Mouse (Mus musculus) forebrain, postnatal 0 days (tissue): Measurements from ENCODE around the gene Olfr1174-ps. TPM values are rescaled to one million over a fixed set of nuclear protein-coding genes. Genes with fewer than 3 reads are reported as not detected.

Experiments used
- ATAC-seq: fragments of 200-750 bp; cut with Nextera tagmentation; 2 replicates; pipeline ENCODE4 v1.8.0; 2017; ENCODE audit warnings: mild to moderate bottlenecking, moderate library complexity
- DNase-seq: peaks from one replicate; pipeline ENCODE4 v3.0.0-alpha.2; 2015
- H3K27ac ChIP-seq: fragments of 300-500 bp; sonication (generic); 2 replicates; pipeline ENCODE4 v1.5.1; 2014; ENCODE audit warnings: low read depth, mild to moderate bottlenecking, antibody characterized with exemption, low read length, moderate library complexity, mixed read lengths
- H3K27me3 ChIP-seq: fragments of 300-500 bp; sonication (generic); 2 replicates; pipeline ENCODE4 v1.6.1; 2014; ENCODE audit warnings: mild to moderate bottlenecking, low read length, mixed read lengths; ENCODE audit not compliant: insufficient read depth
- H3K36me3 ChIP-seq: fragments of 300-500 bp; sonication (generic); 2 replicates; pipeline ENCODE4 v1.6.1; 2014; ENCODE audit warnings: mild to moderate bottlenecking, moderate library complexity; ENCODE audit not compliant: insufficient read depth
- H3K4me1 ChIP-seq: fragments of 300-500 bp; sonication (generic); 2 replicates; pipeline ENCODE4 v1.6.1; 2014; ENCODE audit warnings: antibody characterized with exemption; ENCODE audit not compliant: insufficient read depth
- H3K4me2 ChIP-seq: fragments of 300-500 bp; sonication (generic); 2 replicates; pipeline ENCODE4 v1.6.1; 2014; ENCODE audit warnings: low read depth, mild to moderate bottlenecking, moderate library complexity
- H3K4me3 ChIP-seq: fragments of 300-500 bp; sonication (generic); 2 replicates; pipeline ENCODE4 v1.5.1; 2014; ENCODE audit warnings: low read depth, low read length, mixed read lengths
- H3K9ac ChIP-seq: fragments of 300-500 bp; sonication (generic); 2 replicates; pipeline ENCODE4 v1.6.1; 2014; ENCODE audit warnings: mild to moderate bottlenecking
- H3K9me3 ChIP-seq: fragments of 300-500 bp; sonication (generic); 2 replicates; pipeline ENCODE4 v1.6.1; 2016; ENCODE audit warnings: low read length
- CTCF ChIP-seq: sonication (generic); IDR thresholded peaks from 2 replicates; pipeline ENCODE4 v1.5.1; 2016; ENCODE audit warnings: antibody characterized with exemption, control low read depth, low read depth
- WGBS: fragments of 180-500 bp; shearing (Covaris S2); extraction: QIAGEN DNeasy Blood & Tissue Kit; methylation state at CpG from one replicate; pipeline ENCODE4 v1.1.7; 2014; 5-methylcytosine and 5-hydroxymethylcytosine counted together
- polyA plus RNA-seq: library from polyadenylated mRNA; unstranded; fragments of >200 nt; fragmentation: Nextera tagmentation; extraction: Ambion mirVana; gene quantifications from 2 replicates; pipeline ENCODE4 v1.2.1, GENCODE M21; 2015
- total RNA-seq: library from RNA; depleted of rRNA; stranded (reverse); fragments of >200 nt; gene quantifications from 2 replicates; pipeline ENCODE4 v1.2.3, GENCODE M21; 2014; rRNA removed

Gene Olfr1174-ps
- total RNA-seq = not detected in 2 replicates
- polyA plus RNA-seq = not detected in 2 replicates

DNA sequence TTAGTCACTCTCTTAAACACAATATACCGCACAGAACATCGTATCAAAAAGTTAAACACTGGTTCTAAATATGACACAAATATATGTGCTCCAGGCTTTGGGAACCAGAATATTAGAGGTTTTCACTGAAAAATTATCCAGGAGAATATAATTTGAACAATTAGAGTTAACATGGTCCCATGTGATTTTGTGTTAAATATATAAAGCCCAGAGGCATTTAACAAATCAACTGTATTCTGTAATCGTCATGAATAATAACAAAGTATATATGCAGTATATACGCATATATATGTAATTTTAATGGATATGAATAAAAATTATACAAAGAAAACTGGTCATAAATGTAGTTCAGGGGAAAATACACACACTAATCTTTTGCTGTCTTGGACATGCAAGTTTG lies at the start of gene Olfr1174-ps:
Gene Olfr1174-ps (minus strand): TSS at position 101 of the 400 bp plus-strand sequence.
- H3K4me2 ChIP-seq = no peak within 1 kb of the TSS
- H3K27me3 ChIP-seq = no peaks in the 10 kb centered on the region
- H3K36me3 ChIP-seq = no peaks in the 10 kb centered on the region
- H3K9ac ChIP-seq = no peak within 1 kb of the TSS
- 93% methylated on average over 4 of the region's 4 CpGs for WGBS
- DNase-seq (no peak), ATAC-seq (no peak)
- H3K9me3 ChIP-seq = no peaks in the 10 kb centered on the region
- no peak for TF ChIP-seq CTCF
- H3K4me3 ChIP-seq = no peak within 1 kb of the TSS
- H3K27ac ChIP-seq = no peak within 1 kb of the TSS
- no peaks in the 10 kb centered on the region for H3K4me1 ChIP-seq

DNA sequence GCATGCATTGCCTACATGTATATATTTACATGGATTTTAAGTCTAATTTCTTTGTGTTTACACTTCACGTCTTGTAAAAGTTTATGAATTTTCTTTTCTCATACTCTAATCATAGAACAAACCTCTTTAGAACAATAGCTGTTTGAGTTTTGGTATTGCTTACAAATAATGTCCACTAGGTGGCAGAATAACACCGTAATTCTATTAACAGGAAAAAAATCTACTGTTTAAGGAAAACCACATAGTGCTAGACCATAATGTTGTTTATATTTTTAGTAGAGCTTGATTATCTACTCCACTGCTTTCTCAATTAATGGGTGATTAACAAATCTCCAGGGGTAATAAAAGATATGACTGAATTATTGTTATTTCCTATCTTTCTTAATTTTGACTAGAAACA lies 41.4 kb upstream of the Olfr1174-ps start:
- Histone ChIP-seq H3K4me2 (no peak overlapping the region), H3K9ac (no peak overlapping the region), H3K36me3 (no peaks in the 10 kb centered on the region), H3K27ac (no peak overlapping the region), H3K4me3 (no peak overlapping the region), H3K9me3 (no peaks in the 10 kb centered on the region), H3K27me3 (no peaks in the 10 kb centered on the region), H3K4me1 (no peaks in the 10 kb centered on the region)
- TF ChIP-seq CTCF = peak; percentile 72
- WGBS = 3% methylated on average over 2 of the region's 2 CpGs
- peak; percentile 61 for ATAC-seq
- peak; percentile 58 for DNase-seq

DNA sequence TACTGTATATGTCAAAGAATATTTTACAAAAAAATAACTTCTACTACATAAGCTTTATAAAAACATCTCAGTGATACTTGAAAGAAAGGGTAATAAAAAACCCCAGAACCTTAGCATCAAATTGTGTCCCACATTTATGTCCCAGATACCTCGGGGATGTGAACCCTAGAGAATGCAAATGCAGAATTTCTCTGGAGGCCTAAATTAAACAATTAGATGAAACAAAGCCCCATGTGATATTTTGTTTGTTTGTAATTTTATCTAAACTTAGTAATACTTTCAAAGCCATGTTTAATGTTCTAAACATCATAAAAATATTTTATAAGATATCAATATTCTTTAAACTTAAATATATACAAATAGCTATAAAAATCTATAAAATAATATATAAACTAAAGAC lies 31.5 kb upstream of the Olfr1174-ps start, which contains the start of gene Olfr1177-ps:
Gene Olfr1177-ps (minus strand): TSS at position 101 of the 400 bp plus-strand sequence.
- H3K4me3 ChIP-seq = no peak within 1 kb of the TSS
- H3K4me1 ChIP-seq = no peaks in the 10 kb centered on the region
- WGBS = 76% methylated on average over 1 of the region's 1 CpGs
- no peaks in the 10 kb centered on the region for H3K27me3 ChIP-seq
- H3K9ac ChIP-seq = no peak within 1 kb of the TSS
- no peak within 1 kb of the TSS for H3K4me2 ChIP-seq
- ATAC-seq = no peak
- DNase-seq = no peak
- H3K9me3 ChIP-seq = no peaks in the 10 kb centered on the region
- no peak for TF ChIP-seq CTCF
- H3K27ac ChIP-seq = no peak within 1 kb of the TSS
- H3K36me3 ChIP-seq = no peaks in the 10 kb centered on the region

DNA sequence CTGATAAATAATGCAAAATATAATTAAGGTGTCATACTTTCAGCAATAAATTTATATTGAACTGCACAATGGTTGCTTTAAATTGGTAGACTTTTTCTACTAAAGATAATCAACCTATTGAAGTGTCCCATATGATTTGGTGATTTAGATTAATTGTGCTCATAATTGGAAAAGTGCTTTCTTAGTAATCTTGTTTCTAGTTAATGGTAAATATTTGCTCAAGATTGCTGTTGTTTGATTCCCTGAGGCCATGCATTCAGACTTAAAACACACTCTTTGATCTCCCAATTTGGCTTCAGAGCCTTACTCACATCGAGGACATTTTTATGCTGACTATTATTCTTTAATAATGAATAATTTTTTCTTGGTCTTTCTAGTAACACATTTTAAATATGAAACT lies 21.5 kb upstream of the Olfr1174-ps start, which contains the start of gene Olfr1176:
Gene Olfr1176 (plus strand): TSS at position 301 of the 400 bp plus-strand sequence.
- Histone ChIP-seq H3K4me3 (no peak within 1 kb of the TSS), H3K9me3 (no peaks in the 10 kb centered on the region), H3K9ac (no peak within 1 kb of the TSS), H3K27ac (no peak within 1 kb of the TSS), H3K4me1 (no peaks in the 10 kb centered on the region), H3K36me3 (no peaks in the 10 kb centered on the region), H3K27me3 (no peaks in the 10 kb centered on the region), H3K4me2 (no peak within 1 kb of the TSS)
- no peak for TF ChIP-seq CTCF
- ATAC-seq = no peak
- WGBS = 55% methylated on average over 1 of the region's 1 CpGs
- no peak for DNase-seq

DNA sequence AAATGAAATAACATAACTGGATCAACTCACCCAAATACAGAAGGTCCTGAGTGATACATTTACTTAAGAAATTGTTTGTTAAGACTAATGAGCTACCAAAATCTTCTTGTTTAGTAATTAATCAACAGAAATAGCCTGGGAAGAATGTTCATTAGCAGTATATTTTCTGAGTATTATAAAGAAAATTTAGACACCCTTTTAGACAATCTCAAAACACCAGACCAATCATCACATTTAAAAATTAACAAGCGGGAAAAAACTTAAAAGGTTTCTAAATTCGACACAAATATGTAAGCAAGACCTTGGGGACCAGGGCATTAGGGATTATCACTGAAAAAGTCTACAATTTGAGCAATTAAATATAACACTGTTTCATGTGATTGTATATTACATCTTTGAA lies 12.2 kb upstream of the Olfr1174-ps start, which contains the start of gene Olfr1175-ps:
Gene Olfr1175-ps (minus strand): TSS at position 101 of the 400 bp plus-strand sequence.
- WGBS = 85% methylated on average over 2 of the region's 2 CpGs
- no peak within 1 kb of the TSS for H3K4me2 ChIP-seq
- ATAC-seq = no peak

DNA sequence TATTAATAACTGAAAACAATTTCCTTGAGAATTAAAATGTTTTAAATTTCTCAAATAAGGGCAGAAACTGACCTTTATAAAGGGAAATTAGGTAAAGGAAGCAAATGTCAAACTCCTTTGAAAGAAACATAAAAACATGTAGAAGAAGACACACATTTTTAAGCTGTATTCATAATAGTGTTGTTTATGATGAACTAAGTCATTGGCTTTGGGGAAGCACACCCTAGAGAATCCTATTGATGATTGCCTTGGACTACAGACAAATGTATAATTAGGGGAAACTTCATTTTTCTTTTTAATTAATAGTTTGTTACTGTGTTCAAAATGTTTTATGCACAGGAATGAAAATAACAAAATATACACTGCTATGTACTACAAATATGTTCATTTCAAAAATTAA lies 35.2 kb downstream of the Olfr1174-ps start, which contains the start of gene Olfr1173:
Gene Olfr1173 (minus strand): TSS at position 101 of the 400 bp plus-strand sequence.
- Histone ChIP-seq H3K27ac (no peak within 1 kb of the TSS), H3K36me3 (no peaks in the 10 kb centered on the region)

More for the DNA sequence above, 12.2 kb upstream of the Olfr1174-ps start, which contains the start of gene Olfr1175-ps:
- Histone ChIP-seq H3K9me3 (no peaks in the 10 kb centered on the region), H3K4me3 (no peak within 1 kb of the TSS), H3K36me3 (no peaks in the 10 kb centered on the region), H3K4me1 (no peaks in the 10 kb centered on the region), H3K27me3 (no peaks in the 10 kb centered on the region), H3K9ac (no peak within 1 kb of the TSS), H3K27ac (no peak within 1 kb of the TSS)
- DNase-seq = no peak
- TF ChIP-seq CTCF = no peak

More for the DNA sequence above, 35.2 kb downstream of the Olfr1174-ps start, which contains the start of gene Olfr1173:
- ATAC-seq = no peak
- no peak for TF ChIP-seq CTCF
- no peaks in the 10 kb centered on the region for H3K4me1 ChIP-seq
- no peaks in the 10 kb centered on the region for H3K27me3 ChIP-seq
- no peak within 1 kb of the TSS for H3K9ac ChIP-seq
- no peak for DNase-seq
- H3K4me3 ChIP-seq = no peak within 1 kb of the TSS
- no peak within 1 kb of the TSS for H3K4me2 ChIP-seq
- no peaks in the 10 kb centered on the region for H3K9me3 ChIP-seq

Other genes with a start within 250 kb of the Olfr1174-ps start
- not detected in 2 replicates for gene Olfr1163, start 243.3 kb downstream of the Olfr1174-ps start, total RNA-seq
- not detected in 2 replicates for gene Olfr1163, start 243.3 kb downstream of the Olfr1174-ps start, polyA plus RNA-seq
- gene Olfr1164, start 221.2 kb downstream of the Olfr1174-ps start, total RNA-seq = not detected in 2 replicates
- gene Olfr1164, start 221.2 kb downstream of the Olfr1174-ps start, polyA plus RNA-seq = not detected in 2 replicates
- gene Olfr1166, start 186.9 kb downstream of the Olfr1174-ps start, total RNA-seq = not detected in 2 replicates
- gene Olfr1166, start 186.9 kb downstream of the Olfr1174-ps start, polyA plus RNA-seq = not detected in 2 replicates
- not detected in 2 replicates for gene Olfr1167, start 159.9 kb downstream of the Olfr1174-ps start, total RNA-seq
- gene Olfr1167, start 159.9 kb downstream of the Olfr1174-ps start, polyA plus RNA-seq = not detected in 2 replicates
- gene Olfr1168, start 133.3 kb downstream of the Olfr1174-ps start, total RNA-seq = not detected in 2 replicates
- not detected in 2 replicates for gene Olfr1168, start 133.3 kb downstream of the Olfr1174-ps start, polyA plus RNA-seq
- not detected in 2 replicates for gene Olfr1170, start 86.8 kb downstream of the Olfr1174-ps start, total RNA-seq
- not detected in 2 replicates for gene Olfr1170, start 86.8 kb downstream of the Olfr1174-ps start, polyA plus RNA-seq
- gene Olfr1173, start 35.3 kb downstream of the Olfr1174-ps start, total RNA-seq = not detected in 2 replicates
- gene Olfr1173, start 35.3 kb downstream of the Olfr1174-ps start, polyA plus RNA-seq = not detected in 2 replicates
- gene Olfr1175-ps, start 12.1 kb upstream of the Olfr1174-ps start, total RNA-seq = not detected in 2 replicates
- gene Olfr1175-ps, start 12.1 kb upstream of the Olfr1174-ps start, polyA plus RNA-seq = not detected in 2 replicates
- gene Olfr1176, start 21.6 kb upstream of the Olfr1174-ps start, total RNA-seq = not detected in 2 replicates
- gene Olfr1176, start 21.6 kb upstream of the Olfr1174-ps start, polyA plus RNA-seq = not detected in 2 replicates
- gene Olfr1177-ps, start 31.4 kb upstream of the Olfr1174-ps start, total RNA-seq = not detected in 2 replicates
- gene Olfr1177-ps, start 31.4 kb upstream of the Olfr1174-ps start, polyA plus RNA-seq = not detected in 2 replicates
- not detected in 2 replicates for gene Olfr1178, start 71.9 kb upstream of the Olfr1174-ps start, total RNA-seq
- gene Olfr1178, start 71.9 kb upstream of the Olfr1174-ps start, polyA plus RNA-seq = not detected in 2 replicates
- not detected in 2 replicates for gene Olfr1179, start 91.3 kb upstream of the Olfr1174-ps start, total RNA-seq
- gene Olfr1179, start 91.3 kb upstream of the Olfr1174-ps start, polyA plus RNA-seq = not detected in 2 replicates
- gene Olfr1180, start 104.0 kb upstream of the Olfr1174-ps start, total RNA-seq = not detected in 2 replicates
- not detected in 2 replicates for gene Olfr1180, start 104.0 kb upstream of the Olfr1174-ps start, polyA plus RNA-seq
- not detected in 2 replicates for gene Olfr1181, start 111.0 kb upstream of the Olfr1174-ps start, total RNA-seq
- gene Olfr1181, start 111.0 kb upstream of the Olfr1174-ps start, polyA plus RNA-seq = not detected in 2 replicates
- gene Gm13757, start 134.0 kb upstream of the Olfr1174-ps start, total RNA-seq = not detected in 2 replicates
- not detected in 2 replicates for gene Gm13757, start 134.0 kb upstream of the Olfr1174-ps start, polyA plus RNA-seq
- gene Olfr1183, start 139.7 kb upstream of the Olfr1174-ps start, total RNA-seq = not detected in 2 replicates
- not detected in 2 replicates for gene Olfr1183, start 139.7 kb upstream of the Olfr1174-ps start, polyA plus RNA-seq
- not detected in 2 replicates for gene Olfr1184, start 168.5 kb upstream of the Olfr1174-ps start, total RNA-seq
- not detected in 2 replicates for gene Olfr1184, start 168.5 kb upstream of the Olfr1174-ps start, polyA plus RNA-seq
- not detected in 2 replicates for gene Olfr1185-ps1, start 178.2 kb upstream of the Olfr1174-ps start, total RNA-seq
- not detected in 2 replicates for gene Olfr1185-ps1, start 178.2 kb upstream of the Olfr1174-ps start, polyA plus RNA-seq
- gene Olfr1186, start 203.4 kb upstream of the Olfr1174-ps start, total RNA-seq = not detected in 2 replicates
- not detected in 2 replicates for gene Olfr1186, start 203.4 kb upstream of the Olfr1174-ps start, polyA plus RNA-seq
- gene Olfr1188, start 241.8 kb upstream of the Olfr1174-ps start, total RNA-seq = not detected in 2 replicates
- not detected in 2 replicates for gene Olfr1188, start 241.8 kb upstream of the Olfr1174-ps start, polyA plus RNA-seq